11 mouse cellular contexts compared by ENCODE assay signal in the genomic region with DNA sequence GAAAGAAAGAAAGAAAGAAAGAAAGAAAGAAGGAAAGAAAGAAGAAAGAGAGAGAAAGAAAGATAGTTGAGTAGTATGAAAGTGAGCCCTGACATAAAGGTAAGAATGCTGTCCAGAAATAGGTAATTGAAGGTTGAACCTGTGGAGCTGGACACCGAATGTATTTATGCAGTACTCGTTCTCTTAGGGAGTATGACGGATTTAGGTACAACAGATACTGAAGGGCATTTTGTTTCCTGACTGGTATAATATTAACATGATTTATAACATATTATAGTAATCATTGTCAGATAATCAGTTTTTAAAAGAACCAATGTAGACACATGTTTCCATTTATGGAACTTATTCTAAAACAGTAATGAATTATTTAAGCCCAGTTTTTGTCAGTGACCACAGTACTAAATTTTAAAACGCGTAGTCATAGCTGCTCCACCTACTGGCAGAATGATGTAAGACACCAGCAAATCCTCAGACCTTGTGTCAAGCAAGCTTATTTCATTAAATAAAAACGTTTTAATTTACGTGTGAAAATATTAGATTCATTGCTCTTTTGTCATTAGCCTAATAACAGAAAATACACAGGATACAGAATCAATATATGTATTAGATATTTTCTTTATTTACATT.
DNase-seq lines count a peak whose midpoint lies in the region; ATAC-seq and TF ChIP-seq lines count a peak whose summit lies in the region.
"Had no signal": no experiment of that assay in that cellular context is flagged by ENCODE, and none has a peak within 500 bp of the region (broad histone marks: within the 10 kb centered on the region; RNA-seq: fewer than 3 reads in every experiment).

No protein-coding gene starts in this region.

- H3K27ac ChIP-seq in heart, postnatal 0 days (ENCODE audit: low read depth) = no peak overlapping the region
- no peak overlapping the region for H3K27ac ChIP-seq in heart, embryonic 12.5 days (ENCODE audit: poor library complexity, severe bottlenecking)
- H3K27ac ChIP-seq: embryonic facial prominence, embryonic 12.5 days; limb, embryonic 15.5 days; stomach, embryonic 15.5 days had no signal

- no peaks in the 10 kb centered on the region for H3K4me1 ChIP-seq in heart, postnatal 0 days (ENCODE audit: control insufficient read depth, insufficient read depth)
- H3K4me1 ChIP-seq in heart, embryonic 12.5 days (replicated peaks) = peaks cover 6% of the 10 kb centered on the region; the same call in 1 of the 2 replicates
- H3K4me1 ChIP-seq: embryonic facial prominence, embryonic 12.5 days; limb, embryonic 15.5 days; stomach, embryonic 15.5 days had no signal

- H3K36me3 ChIP-seq in heart, postnatal 0 days (replicated peaks; ENCODE audit: control insufficient read depth, insufficient read depth, low read length) = no peaks in the 10 kb centered on the region
- H3K36me3 ChIP-seq in heart, embryonic 12.5 days = no peaks in the 10 kb centered on the region
- H3K36me3 ChIP-seq: embryonic facial prominence, embryonic 12.5 days; limb, embryonic 15.5 days; stomach, embryonic 15.5 days had no signal

- WGBS in heart, postnatal 0 days = 39% methylated on average over 7 of the region's 7 CpGs
- 42% methylated on average over 7 of the region's 7 CpGs for WGBS in heart, embryonic 12.5 days

- H3K27me3 ChIP-seq in heart, postnatal 0 days (ENCODE audit: control insufficient read depth, insufficient read depth, low read length) = no peaks in the 10 kb centered on the region
- no peaks in the 10 kb centered on the region for H3K27me3 ChIP-seq in heart, embryonic 12.5 days (replicated peaks)
- H3K27me3 ChIP-seq: embryonic facial prominence, embryonic 12.5 days; limb, embryonic 15.5 days; stomach, embryonic 15.5 days had no signal

- no peak overlapping the region for H3K4me3 ChIP-seq in heart, postnatal 0 days (ENCODE audit: low read depth, low read length)
- no peak overlapping the region for H3K4me3 ChIP-seq in heart, embryonic 12.5 days
- H3K4me3 ChIP-seq: embryonic facial prominence, embryonic 12.5 days; limb, embryonic 15.5 days; stomach, embryonic 15.5 days had no signal

- TF ChIP-seq EP300 in heart, postnatal 0 days (IDR thresholded peaks at IDR 0.05; ENCODE audit: low read depth) = no peak

- DNase-seq in heart, postnatal 0 days (ENCODE audit: low spot score) = peak; percentile 47
- peak; percentile 16 to 31 for DNase-seq in urinary bladder, postnatal 36 days (ENCODE audit: low spot score in 2 of 2)
- DNase-seq in urinary bladder, adult 2 months (ENCODE audit: low spot score) = no peak
- DNase-seq in embryo, embryonic 9.5 days (ENCODE audit: extremely low spot score) = peak; percentile 16
- DNase-seq in kidney, postnatal 4 days = peak; percentile 46 to 53
- peak; percentile 57 for DNase-seq in retina, postnatal 1 day
- no peak for DNase-seq in ovary, adult 18-20 months (ENCODE audit: low spot score)

- no peak overlapping the region for H3K4me2 ChIP-seq in heart, postnatal 0 days (ENCODE audit: low read depth, low read length)
- H3K4me2 ChIP-seq in heart, embryonic 12.5 days = no peak overlapping the region
- H3K4me2 ChIP-seq: embryonic facial prominence, embryonic 12.5 days; limb, embryonic 15.5 days; stomach, embryonic 15.5 days had no signal

- ATAC-seq in heart, postnatal 0 days (ENCODE audit: insufficient read depth, low read depth) = no peak
- ATAC-seq in heart, embryonic 12.5 days (ENCODE audit: insufficient number of reproducible peaks, low FRiP score) = no peak

- peak; percentile 58 for TF ChIP-seq CTCF in heart, postnatal 0 days (IDR thresholded peaks at IDR 0.05; ENCODE audit: low read depth)

- no peaks in the 10 kb centered on the region for H3K9me3 ChIP-seq in heart, postnatal 0 days (replicated peaks; ENCODE audit: control insufficient read depth, low read length)
- H3K9me3 ChIP-seq in heart, embryonic 12.5 days (replicated peaks) = no peaks in the 10 kb centered on the region
- H3K9me3 ChIP-seq: embryonic facial prominence, embryonic 12.5 days; limb, embryonic 15.5 days; stomach, embryonic 15.5 days had no signal

- no peak overlapping the region for H3K9ac ChIP-seq in heart, postnatal 0 days (replicated peaks; ENCODE audit: low read depth, low read length)
- no peak overlapping the region for H3K9ac ChIP-seq in heart, embryonic 12.5 days
- H3K9ac ChIP-seq: embryonic facial prominence, embryonic 12.5 days; limb, embryonic 15.5 days; stomach, embryonic 15.5 days had no signal

Comparison
In these comparisons a context has a peak if more than half of its experiments do, and no peak if none do; other contexts are left out.
1. DNase-seq: peak in heart, postnatal 0 days (single experiment), urinary bladder, postnatal 36 days (2 of 2), embryo, embryonic 9.5 days (single experiment), kidney, postnatal 4 days (2 of 2) and retina, postnatal 1 day (single experiment); none in urinary bladder, adult 2 months (single experiment) and ovary, adult 18-20 months (single experiment).